Mouse (Mus musculus): ENCODE measurements around the gene Frmd4a. TPM values are rescaled to one million over a fixed set of nuclear protein-coding genes. Genes with fewer than 3 reads are reported as not detected.
"Not testable (repeated sequence)": the region's sequence is repeated elsewhere in the genome, so short reads cannot be mapped to it uniquely, and the experiment has no call there.

The Frmd4a gene
- total RNA-seq, 2 experiments from 2014 or later, result 12.8 to 17.1 TPM

DNA sequence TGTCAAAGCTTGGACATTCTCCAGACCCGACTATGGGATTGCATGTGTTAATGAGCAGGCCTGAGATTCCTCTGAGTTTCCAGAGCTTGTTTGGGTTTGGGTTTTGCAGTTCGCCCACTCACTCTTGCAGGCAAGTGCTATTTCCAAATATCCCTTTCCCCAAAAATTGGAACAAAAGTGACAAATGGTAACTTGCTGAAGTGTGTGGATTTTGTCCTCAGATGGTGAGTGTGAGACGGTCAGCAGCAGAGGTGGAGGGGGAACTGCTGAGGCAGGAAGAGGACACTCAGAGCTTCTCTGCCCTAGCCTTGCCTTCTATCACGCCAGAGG lies 309.5 kb downstream of the Frmd4a start:
- ATAC-seq (ENCODE audit: poor library complexity, severe bottlenecking), result no peak

DNA sequence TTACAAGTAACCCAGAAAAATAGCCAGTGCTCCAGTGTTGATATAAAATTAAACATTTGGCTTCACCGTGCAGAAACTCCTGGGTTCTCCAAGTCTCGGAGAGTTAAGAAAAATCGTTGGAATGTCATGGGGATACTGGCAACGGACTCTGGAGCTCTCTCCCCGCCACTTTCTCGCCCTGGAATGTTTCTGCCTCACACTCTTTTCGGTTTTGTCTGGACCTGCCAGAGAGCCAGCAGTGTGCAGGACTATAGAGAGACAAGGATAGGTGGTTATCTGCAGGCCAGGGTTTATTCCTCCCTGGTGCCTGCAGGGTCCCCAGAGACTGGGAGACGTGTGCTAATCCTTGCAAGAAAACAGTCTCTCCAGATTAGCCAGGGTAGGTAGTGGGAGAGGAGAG lies 314.9 kb downstream of the Frmd4a start:
- no peak for ATAC-seq (ENCODE audit: poor library complexity, severe bottlenecking)

DNA sequence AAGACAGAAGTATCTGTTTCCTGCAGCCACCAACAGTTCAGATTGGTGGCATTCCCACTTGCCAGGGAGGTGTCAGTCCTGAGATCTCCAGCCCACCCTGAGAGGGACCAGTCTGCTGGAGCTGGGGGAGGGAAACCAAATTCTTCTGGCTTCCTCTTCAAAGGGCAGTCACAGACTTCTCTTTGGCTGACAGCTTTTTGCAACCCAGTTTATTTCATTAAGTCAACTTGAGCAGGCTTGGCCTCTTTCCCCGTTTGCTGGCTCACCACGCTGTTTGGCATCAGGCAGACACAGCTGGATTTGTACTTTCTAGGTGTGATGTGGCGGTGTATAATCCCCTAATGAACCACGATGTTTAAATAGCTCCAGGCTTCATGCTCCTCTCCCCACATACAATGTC lies 316.7 kb downstream of the Frmd4a start:
- ATAC-seq (ENCODE audit: poor library complexity, severe bottlenecking), result no peak

DNA sequence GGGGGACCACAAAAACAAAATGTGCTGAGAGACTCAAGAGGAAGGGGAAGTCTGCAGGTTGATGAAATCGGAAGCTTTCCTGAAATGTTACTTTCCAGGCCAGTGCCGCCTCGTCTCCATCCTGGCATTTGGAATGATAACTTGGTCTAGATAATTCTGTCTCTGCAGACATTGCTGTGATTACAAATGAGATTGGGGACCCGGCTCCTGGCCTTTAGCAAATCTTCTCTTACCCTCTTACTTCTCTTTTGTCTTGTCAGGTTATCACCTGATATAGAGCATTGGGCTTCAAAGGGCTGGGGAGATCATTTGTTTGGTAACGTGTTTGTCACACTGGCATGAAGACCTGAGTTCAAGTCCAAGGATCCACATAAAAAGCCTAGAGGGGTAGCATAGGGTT lies 317.4 kb downstream of the Frmd4a start:
- ATAC-seq (ENCODE audit: poor library complexity, severe bottlenecking), result no peak

DNA sequence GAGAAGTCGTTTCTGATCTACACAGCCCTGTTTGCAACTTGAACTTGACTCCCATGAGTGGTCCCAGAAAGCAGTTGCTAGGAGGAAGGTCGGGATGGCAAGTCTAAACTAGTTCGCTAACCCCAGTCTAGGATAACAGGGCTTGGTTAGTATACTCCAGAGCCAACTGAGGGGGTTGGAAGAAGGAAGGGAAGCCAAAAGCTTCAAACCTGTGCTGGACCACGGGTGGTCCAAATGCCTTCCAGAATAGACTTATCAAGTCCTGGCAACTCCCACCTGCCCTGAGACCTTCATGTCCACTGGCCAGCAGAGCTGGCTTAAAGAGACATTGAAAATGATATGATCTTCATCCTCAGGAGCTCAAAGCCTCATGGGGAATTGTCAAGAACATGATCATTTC lies 318.4 kb downstream of the Frmd4a start:
- no peak for ATAC-seq (ENCODE audit: poor library complexity, severe bottlenecking)

DNA sequence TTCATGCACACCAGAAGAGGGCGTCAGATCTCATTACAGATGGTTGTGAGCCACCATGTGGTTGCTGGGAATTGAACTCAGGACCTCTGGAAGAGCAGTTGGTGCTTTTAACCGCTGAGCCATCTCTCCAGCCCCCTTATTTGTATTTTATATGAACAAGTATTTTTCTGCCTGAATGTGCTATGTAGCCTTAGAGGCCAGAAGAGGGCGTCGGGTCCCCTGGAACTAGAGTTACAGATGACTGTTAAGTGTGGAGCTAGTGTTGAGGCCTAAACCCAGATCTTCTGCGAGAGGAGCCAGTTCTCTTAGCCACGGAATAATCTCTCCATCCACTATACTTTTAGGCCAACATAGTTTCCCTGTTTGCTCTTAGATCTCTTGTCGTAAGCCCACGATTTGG lies 320.8 kb downstream of the Frmd4a start:
- ATAC-seq (ENCODE audit: poor library complexity, severe bottlenecking), result not testable (repeated sequence)

DNA sequence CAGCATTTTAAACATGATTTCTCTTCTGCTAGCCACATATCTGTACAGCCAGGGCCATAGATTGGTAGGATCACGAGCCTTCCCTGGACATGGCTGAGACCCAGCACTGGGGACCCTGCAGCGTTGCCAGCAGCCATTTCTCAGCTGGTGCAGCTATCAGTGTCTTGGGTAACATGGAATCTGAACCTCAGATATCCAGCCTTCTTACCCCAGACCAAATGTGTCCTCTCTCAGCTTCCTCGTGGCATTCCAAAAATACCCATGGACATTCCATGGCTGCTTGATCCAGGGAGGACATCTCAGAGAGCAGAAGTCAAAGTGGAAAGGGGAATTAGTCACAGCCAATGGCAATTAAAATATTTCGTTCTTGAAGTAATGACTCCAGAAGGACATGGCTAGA lies 321.6 kb downstream of the Frmd4a start:
- ATAC-seq (ENCODE audit: poor library complexity, severe bottlenecking), result no peak

DNA sequence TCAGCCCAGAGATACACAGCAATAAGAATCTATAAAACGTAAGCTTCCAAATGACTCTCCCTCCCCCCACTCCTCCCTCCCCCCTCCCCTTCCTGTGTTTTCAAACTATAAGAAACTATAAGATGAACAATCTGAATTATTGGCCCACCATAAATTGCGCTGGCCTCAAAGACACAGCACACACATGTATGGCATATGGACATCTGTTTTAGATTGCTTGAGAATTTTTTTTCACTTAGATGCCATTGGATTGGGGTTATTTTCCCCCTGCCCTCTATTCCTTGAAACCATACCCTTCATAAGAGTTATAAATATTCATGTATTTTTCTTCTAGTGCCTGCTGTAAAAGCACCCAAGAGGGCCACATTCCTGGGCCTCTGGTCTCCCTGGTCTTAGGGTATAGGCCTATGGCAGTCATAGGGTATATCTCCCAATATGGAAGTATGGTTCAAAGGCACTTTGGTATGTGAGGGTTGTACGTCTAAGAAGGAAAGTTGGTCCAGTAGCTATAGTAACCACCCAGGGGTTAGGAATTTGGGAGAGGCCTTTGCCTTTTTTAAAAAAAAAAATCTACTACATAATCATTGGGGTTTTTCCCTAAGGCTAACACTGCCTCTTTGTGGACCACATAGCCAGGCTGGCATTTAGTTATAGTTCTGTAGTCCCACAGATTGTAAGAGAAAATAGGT lies 322.2 kb downstream of the Frmd4a start:
- ATAC-seq (ENCODE audit: poor library complexity, severe bottlenecking), result no peak

DNA sequence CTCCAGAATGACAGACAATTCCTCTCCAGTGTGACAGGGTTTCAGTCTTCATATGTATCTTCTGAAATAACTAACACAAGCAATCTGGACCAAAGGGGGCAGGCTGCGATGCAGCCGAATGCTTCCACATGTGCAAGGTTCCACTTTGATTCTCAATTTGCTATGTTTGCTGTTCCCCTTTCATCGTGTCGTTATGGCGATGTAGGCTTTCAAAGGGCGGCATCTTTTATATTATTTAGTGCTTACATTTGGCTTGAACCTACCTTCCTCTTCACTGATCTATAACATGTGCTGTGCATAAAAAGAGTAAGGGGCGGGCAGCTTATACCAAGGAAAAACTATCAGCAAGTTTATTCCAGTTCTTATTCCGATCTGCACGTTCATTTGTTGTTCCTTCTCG lies 322.9 kb downstream of the Frmd4a start:
- no peak for ATAC-seq (ENCODE audit: poor library complexity, severe bottlenecking)

DNA sequence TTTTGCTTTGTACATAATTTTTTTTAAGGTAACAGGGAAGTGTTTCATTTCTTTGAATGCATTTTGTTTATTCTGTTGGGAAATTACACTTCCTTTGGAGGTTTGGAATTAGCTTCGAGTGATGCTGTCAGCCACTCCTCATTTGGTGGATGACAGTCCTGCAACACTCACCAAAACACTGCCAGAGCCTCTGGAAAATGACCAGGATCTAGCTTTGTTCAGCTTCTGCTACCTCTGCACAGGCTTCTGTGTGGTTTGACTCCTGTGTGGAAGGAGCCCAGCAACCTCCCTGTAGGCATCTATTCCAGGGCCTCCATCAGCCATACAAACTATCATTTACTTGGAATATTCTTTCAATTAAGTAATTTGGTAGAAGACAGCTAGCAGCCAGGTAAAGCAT lies 323.6 kb downstream of the Frmd4a start:
- ATAC-seq (ENCODE audit: poor library complexity, severe bottlenecking), result no peak

DNA sequence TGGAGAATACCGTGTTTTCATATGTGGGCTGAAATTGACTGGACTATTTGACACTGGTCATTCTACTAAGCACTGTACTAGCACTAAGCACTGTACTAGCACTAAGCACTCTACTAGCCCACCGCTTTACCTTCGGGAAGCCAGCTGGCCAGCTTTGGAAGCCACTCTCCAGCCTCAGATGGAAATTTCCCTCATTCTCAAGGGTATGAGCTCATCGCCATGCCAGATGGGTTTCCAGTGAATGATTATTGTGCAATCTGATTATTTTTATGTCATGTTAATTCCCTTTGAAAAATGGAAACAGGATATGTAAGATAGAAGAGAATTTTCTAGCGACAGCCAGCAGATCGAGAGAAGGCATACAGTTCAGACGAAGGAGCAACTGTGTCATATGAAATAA lies 324.5 kb downstream of the Frmd4a start:
- no peak for ATAC-seq (ENCODE audit: poor library complexity, severe bottlenecking)

DNA sequence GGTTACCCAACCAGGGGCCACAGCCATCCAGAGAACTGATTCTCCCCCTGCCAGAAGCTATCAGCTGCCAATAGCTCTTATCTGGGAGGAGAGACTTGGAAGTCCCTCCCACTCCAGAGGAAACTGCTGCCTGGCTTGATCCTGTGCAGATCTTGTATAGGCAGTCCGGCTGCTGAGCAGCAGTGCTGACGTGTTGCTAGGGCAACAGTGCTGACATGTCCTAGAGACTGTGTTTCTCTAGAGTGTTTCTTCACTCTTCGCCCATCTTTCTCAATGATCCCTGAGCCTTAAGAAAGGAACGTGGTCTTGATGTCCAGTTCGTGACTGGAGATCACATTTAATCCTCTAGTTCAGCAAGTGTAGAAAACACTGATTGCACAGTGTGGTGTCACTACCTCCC lies 326.9 kb downstream of the Frmd4a start:
- ATAC-seq (ENCODE audit: poor library complexity, severe bottlenecking), result no peak

DNA sequence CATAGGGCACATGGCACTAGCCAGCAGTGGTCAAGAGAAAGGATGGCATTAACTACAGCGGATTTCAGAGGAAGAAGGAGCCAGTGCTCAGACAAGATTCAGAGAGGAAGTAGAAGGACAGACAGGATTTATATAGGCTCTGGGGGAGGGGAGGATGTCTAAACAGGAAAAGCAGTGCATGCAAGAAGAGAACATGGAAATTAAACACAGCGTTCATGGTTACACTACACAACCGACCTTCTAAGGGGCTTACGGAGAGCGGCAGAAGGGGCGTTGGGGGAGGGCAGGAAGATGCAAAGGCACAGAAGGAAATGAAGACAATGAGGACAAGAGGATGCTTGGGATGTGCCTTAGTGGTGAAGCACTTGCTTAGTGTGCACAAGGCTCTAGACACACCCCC lies 328.7 kb downstream of the Frmd4a start:
- no peak for ATAC-seq (ENCODE audit: poor library complexity, severe bottlenecking)

DNA sequence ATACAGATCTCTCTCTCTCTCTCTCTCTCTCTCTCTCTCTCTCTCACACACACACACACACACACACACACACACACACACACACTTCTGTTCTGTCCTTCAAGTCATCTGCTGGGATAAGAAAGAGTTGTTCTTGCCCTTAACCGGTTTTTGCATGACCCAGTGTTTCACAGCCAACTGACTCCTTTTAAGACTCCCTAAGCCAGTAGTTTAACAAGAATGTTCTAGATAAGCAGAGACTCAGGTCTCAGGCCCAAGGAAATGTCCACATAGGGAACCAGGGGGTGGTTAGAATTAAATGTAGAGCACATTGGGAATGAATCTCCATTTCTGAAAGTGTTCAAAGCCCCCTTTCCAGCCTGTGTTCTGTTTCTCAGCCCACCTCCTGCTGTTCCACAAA lies 329.4 kb downstream of the Frmd4a start:
- no peak for ATAC-seq (ENCODE audit: poor library complexity, severe bottlenecking)

DNA sequence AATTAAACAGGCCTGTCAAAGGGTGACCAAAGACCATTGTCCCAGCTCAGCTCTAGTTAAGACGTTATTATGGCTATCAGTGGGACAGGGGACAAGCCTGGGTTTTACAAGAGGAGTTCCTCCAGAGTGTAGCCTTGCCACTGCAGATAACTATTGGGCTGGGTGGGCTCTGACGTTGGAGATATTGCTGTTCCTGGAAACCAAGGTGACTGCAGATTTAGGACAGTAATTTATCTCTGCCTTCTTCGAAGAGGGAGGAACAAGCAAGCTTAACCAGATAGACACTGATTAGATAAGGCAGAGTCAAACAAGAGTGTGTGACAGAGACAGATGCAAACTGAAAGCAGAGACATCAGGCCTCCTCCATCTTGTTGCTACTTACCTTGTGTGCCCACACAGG lies 330.3 kb downstream of the Frmd4a start:
- ATAC-seq (ENCODE audit: poor library complexity, severe bottlenecking), result no peak

DNA sequence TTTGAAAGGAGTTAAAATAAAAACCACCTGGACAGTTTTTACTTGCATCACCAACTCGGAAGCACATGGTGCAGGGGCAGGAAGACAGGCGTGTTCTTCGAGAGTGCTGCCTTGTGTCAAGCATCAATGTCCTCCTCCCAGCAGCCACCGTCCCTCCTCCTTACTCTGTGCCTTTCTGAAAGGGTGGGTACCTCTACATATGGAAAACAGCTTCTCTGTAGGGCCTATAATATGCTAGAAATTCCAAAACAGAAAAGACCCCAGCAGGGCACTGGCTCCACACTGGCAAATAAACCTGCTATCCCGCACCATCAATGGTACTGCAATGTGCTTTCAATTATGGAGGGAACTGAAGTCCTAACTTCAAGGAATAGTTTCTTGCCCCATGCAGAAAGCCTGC lies 331.0 kb downstream of the Frmd4a start:
- ATAC-seq (ENCODE audit: poor library complexity, severe bottlenecking), result no peak

DNA sequence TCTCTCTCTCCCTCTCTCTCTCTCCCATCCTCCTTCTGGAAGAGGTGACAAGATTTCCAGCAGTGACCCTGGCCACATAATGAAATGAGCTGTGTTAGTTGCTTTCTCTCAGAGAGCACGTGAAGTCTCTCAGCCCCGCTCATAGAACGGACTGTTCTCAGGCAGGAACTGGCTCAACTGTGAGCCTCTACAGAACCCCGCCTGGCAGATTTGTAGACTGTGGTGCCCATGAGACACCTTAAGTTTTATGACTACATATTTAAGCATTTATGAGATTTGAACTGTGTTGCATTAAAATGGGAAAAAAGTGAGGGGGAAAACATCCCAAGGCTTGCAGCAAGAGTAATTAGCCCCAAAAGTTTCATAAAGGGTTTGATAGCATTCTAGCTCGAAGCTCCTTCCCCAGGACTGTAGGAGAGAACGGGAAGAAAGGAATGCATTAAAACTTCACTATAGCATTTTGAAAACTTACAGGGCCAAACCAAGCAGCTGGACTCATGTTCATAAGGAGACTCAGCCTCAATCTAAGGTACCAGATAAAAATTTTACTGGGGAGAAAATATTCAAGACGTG lies 339.4 kb downstream of the Frmd4a start:
- ATAC-seq (ENCODE audit: poor library complexity, severe bottlenecking), result no peak

DNA sequence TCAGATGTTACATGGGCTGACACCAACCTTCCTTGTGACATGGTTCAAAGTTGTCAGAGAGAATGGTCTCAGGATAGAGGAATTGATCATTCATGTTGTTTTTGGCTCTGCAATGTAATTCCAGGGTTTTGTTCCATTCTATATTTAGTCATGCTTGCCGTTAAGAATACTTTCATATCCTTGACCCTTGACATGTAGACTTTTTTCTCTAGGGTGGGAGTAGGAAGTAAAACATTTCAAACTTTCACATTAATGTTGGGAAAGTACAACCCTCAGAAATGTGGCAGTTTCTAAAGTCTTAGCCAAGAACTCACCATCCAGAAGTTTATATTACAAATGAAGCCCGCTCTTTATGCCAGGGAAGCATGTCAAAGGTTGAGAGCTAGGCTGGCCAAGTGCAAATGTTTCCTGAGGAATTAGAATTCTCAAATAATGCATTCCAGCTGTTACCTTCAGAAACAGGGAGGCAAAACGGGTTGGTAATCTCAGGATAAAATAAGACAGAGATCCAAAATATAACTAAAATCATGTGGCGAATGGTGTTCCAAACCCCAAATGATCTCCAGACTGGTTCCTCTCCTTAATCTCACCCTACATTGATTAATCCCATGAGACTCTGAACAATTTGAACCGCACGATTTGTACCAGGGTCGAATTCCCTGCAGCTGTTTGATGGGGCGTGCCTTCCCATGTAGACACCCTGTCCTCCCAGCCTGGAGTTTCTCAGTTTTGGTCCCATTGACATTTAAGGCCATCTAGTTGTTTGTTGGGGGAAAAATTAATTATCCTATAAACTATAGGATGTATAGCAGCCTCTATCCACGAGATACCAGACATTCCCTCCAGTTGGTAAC lies 344.7 kb downstream of the Frmd4a start:
- no peak for ATAC-seq (ENCODE audit: poor library complexity, severe bottlenecking)

DNA sequence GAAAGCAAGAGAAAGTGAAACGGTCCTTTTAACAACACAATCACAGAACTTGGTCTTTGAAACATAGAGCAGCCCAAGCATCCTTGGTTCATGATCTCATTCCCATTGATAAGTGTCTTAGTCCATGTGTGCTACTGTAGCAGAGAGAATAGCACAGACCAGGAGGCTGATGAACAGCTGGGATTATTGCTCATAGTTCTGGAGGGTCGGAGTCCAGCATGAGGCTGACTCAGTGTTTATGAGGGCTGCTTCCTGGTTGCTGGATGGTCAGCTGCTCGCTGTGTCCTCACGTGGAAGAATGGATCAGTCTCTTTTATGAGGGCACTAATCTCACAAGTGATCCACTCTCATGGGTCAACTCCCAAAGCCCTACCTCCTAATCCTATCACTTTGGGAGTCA lies 347.4 kb downstream of the Frmd4a start:
- no peak for ATAC-seq (ENCODE audit: poor library complexity, severe bottlenecking)

DNA sequence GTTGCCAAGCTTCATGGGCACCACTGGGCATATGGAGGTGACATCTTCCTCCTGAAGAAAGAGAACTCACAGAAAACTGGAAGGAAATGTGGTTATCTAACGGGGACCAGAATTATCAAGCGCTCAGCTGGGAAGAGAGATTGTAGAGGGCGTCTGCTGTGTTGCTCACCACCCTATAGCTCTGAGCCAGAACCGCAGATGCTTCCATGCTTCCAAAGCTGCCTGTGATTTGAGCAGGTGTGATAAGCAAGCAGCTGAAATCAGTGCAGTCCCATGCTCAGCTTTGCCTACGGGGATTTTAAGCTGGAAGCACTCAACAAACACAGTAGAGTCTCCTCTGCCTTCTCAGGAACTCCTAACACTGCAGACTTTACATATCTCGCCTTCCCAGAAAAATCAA lies 351.0 kb downstream of the Frmd4a start:
- no peak for ATAC-seq (ENCODE audit: poor library complexity, severe bottlenecking)

DNA sequence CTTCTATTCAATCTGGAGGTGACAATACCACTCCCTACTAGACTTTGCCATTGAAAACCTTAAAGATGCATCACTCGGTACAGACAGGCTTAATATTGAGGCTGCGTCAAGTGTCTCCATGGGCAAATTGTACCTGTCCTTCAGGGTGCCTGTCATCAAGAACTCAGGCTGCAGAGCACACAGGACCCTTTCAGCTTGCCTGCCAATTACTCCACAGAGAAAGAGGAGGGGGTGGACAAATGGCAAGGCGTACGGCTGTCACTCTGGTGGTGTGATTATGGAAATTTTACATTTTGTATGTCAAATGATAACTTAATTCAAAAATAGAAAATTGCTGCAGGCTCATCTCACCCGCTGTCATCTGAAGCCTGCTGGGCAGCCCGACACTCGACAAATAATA lies 353.0 kb downstream of the Frmd4a start:
- ATAC-seq (ENCODE audit: poor library complexity, severe bottlenecking), result no peak

DNA sequence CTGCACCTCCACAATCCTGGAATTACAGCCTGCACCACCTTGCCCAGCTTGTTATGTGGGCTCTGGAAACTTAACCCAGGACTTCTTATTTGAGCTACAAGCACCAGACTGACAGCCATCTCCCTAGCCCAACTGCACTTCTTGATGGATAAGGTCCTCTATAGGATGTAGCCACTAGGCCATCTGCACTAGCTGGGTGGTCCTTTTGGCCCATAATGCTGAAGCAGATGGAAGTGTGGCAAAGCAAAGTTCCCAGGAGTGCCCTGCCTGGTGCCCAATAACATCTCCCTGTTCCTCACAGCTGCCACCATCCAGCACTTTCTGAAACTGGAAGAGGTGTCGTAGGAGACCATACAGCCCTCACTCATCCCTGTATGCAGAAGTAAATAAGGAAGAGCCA lies 353.8 kb downstream of the Frmd4a start:
- no peak for ATAC-seq (ENCODE audit: poor library complexity, severe bottlenecking)
